Mouse (Mus musculus) right cerebral cortex, adult 18-20 months (tissue): ENCODE data around the gene Sfswap.
"Not testable (repeated sequence)": the region's sequence is repeated elsewhere in the genome, so short reads cannot be mapped to it uniquely, and the experiment has no call there.

Experiments used
- DNase-seq: peaks from one replicate; pipeline ENCODE4 v3.0.0; 2022; ENCODE audit warnings: mixed read lengths

The Sfswap gene

DNA sequence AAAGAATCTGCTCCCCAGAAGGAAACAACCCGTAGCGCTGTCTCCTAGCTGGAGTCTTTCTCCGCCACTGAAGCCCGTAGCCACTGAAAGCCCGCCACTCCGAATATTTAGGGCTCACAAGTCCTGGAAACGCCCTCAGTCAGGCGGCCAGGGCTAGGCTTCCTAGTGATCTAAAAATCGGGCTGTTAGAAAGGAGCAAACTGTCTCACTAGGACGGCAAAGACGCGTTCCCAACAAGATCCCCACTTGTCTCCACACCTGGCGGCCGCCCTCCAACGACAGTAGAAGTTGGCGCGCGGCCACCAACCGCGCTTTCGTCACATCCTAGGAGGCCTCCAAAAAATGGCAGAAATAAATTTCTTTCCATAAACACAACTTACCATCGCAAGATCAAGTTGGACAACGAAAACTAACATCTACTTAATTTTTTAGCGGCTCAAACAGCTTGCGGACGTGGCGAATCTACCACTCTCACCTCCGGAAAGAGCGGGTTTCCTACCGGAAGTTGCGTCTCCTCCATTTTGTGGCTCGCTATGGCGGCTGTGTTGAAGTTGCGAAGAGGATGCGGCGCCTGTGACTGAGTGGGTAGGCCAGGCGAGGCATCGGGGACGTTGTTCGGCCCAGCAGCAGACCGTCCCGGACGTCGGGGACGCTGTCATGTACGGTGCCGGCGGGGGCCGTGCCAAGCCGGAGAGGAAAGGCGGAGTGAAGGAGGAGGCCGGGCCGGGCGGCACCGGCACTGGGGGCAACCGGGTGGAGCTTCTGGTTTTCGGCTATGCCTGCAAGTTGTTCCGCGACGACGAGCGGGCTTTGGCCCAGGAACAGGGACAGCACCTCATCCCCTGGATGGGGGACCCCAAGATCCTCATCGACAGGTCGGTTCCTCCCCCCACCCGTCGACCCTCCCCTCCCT lies at the start of gene Sfswap:
TSS of gene Sfswap (plus strand) at position 500 of the 913 bp plus-strand sequence.
- DNase-seq: peak; percentile 74

DNA sequence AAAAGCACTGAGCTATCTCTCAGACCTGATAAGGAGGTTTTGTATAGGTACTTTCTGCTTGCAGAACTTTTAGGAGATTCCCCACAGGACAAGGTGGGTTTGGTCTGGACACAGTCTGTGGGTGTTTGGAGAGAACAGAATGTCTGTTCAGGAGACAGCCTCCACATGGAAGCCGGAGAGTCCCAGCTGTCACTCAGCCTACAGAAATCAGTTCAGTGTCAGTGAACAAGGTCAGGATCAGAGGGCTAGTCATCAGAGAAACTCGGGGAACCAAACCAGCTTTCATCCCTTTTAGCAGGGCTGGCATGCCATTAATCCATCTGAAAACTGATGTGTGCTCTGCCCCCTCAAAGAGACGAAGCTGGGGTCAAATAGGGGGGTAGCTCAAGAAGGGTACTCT lies 48.5 kb upstream of the Sfswap start:
- DNase-seq: peak; percentile 31

DNA sequence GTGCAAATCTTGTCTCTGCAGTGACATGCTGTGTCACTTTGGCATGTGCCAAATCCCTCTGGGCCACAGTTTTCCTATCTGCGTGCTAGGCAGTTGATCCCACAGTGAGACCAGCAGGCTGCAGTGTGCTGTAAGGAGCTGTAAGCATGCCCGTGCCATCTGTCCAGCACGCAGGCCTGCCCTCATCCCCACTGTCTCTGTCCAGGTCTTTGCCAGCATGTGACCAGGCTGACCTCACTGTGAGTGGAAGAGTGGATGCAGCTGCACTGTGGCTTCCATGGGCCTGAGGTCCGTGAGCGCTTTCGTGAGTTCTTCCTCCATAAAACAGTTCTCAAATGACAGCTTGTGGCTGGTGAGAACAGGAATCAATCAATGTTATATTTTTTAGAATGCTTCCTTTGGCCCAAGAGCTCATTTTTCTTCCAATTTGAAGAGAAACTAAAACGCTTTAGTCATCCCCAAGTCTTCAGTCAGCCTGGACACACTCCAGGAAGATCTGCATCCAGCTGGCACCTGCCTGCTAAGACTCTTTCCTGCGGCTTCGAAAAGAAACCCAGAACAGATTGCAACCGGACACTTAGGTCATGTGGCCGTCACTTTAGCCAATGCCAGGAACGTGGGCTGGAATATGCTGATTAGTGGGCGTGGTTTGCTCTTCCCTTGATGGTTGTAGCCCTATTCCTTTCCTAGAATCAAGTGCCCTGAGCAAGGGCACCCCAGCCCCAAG lies 46.1 kb upstream of the Sfswap start:
- DNase-seq: peak; percentile 88

DNA sequence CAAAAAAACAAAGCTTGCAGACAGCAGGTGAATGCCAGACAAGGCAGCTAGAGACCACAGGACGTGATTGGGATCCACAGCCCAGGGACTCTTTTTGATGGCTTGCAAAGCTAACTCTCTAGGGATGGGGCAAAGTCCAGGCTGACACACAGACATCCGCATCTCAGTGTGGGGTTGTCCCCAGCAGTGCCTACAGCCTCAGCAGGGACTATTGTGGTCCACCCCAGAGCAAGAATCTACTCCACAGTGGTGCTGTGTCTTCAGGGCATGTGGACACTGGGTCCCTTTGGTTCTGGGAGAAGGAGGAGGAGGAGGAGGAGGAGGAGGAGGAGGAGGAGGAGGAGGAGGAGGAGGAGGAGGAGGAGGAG lies 45.5 kb upstream of the Sfswap start:
- no peak for DNase-seq

DNA sequence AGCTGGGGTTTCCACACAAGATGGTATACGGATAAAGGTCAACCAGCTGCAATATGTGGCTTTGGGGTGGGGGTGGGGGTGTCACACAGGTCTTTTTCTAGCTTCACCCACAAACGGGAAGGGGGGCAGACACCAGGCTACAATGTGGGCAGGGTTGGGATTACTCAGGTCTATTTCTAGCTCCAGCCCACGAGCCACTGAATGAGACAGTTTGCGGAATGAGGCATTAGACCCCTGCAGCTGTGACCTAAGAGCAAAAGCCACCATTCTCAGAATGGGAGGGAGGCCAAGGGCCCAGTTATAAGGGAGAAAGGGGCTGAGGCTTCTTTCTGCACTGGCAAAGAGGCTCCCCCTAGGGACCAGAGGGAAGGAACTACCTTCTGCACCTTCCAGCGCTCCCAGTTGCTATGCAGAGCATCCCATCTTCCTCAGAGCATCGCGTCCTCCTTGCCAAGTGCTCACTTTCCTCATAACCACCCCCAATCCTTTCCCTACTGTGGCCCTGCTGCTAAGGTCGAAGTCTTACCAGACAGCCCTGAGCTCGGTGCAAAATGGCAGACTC lies 44.4 kb upstream of the Sfswap start:
- DNase-seq: no peak

DNA sequence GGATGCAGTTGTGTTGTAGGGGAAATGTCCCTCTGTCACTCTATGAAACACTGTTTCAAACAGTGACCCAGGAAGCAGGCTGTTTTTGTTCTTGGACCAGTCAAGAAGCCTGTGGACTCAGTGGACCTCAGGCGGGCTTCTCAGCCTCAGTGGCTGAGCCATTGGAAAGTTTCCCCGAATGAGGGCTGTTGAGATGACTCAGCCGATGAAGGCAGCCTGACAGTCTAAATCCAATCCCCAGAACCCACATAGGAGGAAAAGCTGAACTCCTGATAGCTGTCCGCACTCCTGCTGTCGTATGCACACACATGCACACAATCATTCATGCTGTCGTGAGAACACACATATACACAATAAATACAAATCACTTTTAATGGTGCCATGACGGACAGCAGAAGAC lies 42.9 kb upstream of the Sfswap start:
- peak; percentile 29 for DNase-seq

DNA sequence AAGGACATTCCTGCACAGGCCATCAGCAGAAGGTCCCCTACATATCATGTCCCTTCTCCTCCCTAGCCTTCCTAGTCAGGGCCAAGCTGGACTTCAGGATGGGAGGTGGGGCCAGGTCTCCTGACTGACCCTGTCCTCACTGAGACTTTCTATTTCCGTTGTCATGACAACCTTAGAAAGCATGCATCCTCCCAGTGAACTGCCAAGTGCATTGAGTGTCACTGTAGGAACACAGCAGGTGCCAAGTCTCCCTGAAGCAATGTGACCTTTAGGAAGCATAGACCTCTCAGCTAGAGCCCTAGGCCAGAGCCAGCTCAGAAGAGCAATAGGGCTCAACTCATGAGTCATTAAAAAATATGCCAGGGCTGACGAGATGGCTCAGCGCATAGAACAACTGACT lies 42.5 kb upstream of the Sfswap start:
- no peak for DNase-seq

DNA sequence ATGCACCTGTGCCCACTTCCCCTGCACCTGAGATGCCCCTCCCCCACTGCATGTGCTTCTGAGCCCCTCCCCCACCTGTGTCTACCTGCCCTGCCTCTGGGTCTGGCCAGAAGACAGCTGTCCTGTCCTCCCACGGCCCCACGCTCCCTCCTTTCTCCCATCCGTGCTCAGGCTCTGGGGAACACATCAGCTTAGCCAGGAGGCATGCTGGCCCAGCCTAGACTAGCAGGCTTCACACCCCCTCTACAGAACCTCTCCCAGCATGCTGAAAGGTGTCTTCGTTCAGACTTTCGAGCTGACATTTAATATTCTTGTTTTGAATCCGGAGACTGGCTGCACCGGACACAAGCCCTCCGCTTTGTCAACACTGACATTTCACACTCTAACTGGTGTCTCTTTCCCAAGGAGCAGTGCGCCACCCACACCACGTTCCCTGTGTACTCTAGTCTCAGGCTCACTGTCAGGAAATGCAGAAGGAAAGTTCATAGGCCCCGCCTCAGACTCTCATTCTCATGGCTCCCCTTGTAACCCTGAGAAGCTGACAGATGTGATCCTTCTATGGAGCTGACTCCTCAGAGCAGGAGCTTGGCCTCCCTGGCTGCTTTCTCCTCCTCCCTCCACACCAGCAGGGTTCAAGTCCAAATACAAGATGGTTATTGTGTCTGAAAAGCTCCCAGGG lies 40.1 kb upstream of the Sfswap start:
- DNase-seq: peak; percentile 34

DNA sequence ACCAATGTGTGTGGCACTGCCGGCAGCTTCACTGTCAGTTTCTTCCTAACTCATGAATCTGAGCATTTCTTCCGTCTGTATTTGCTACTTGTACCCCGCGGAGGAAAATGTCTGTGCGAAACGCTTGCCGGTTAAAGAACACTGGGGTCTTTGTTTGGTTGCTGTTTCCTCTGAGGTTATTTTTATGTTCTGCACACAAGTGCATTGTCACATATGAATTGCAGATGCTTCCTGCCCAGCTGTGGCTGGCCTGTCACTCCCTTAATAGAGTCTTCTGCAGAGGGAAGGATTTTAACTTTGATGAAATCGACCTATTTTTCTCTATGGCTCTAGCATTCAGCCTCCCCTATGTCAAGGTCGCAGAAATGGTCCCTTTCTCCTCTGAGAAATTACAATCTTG lies 37.4 kb upstream of the Sfswap start:
- DNase-seq: not testable (repeated sequence)

DNA sequence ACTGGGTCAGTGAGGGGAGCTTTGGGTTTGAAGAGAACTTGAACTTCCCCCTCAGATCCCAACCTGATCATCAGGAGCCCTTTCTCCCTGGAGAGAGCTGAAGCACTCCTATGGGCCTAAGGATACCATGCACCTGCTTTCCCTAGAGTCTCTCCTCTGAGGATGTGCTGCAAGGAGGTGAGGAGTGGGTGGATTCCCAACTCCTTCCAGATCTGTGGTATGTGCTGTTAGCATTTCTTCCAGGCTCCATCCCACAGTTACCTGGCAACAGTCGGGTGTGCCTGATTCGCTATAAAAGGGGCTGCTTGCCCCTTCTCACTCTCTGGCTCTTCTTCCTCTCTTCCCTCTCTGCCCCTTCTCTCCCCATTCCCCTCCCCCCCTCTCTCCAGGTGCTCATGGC lies 35.2 kb upstream of the Sfswap start:
- peak; percentile 84 for DNase-seq

DNA sequence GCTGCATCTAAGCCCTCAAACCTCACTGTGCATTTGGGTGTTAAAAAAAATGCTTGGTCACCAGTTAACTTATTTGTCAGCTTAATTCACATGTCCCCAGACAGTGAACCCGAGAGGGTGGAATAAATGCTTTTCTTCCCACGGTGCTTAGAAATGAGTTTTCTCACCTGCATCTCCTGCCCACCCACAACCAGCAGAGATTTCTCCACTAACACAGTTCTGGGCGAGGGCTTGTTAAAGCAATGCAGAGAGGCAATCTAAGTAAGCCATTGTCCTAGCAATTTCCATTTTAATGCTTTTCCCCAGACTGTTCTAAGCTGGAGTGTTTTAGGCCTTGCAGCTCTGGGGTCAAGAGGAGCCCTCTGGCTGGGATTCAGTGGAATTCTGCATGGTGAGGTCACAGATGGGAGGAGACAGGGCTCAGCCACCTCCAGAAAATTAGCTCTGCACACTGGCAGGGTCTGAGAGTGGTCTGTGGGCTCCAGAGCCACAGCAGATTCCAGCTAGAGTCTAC lies 25.4 kb upstream of the Sfswap start:
- peak; percentile 31 for DNase-seq

DNA sequence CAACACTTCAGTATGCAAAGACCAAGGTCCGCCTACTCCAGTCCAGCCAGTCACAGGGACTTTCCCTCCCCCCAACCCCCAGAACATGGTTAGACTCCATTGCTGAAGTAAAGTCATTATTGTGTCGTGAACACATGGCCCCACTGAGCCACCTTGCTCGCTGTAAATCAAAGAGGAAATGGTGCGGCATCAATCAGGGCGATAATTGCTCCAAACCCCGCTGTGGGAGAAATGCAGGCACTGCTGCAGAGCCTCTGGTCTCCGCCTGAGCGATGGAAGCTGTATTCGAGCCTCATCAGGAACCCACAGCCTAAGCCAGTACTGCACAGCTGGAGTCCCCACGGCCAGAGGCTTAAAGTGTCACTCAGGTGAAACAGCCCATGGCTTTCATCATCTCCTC lies 11.1 kb upstream of the Sfswap start:
- no peak for DNase-seq

DNA sequence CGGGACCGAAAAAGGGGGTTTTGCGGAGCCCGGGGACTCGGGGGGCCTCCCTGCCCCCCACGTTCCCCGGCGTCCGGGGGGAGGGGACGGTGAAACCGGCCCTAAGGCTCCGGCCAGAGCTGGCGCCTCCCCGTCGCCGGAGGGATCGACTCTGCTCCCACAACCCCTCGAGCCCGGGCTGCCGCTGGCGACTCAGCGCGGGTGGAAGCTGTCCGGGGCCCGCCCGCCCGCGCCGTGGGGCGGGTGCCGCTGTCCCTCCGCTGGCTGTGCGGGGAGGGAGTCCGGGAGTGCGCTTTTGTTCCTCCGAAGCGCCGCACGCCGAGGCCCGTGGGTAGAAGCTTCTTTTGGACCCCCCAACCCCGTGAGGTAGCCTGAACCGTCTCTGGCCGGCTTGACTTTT lies 650 bp downstream of the Sfswap start:
- no peak for DNase-seq

DNA sequence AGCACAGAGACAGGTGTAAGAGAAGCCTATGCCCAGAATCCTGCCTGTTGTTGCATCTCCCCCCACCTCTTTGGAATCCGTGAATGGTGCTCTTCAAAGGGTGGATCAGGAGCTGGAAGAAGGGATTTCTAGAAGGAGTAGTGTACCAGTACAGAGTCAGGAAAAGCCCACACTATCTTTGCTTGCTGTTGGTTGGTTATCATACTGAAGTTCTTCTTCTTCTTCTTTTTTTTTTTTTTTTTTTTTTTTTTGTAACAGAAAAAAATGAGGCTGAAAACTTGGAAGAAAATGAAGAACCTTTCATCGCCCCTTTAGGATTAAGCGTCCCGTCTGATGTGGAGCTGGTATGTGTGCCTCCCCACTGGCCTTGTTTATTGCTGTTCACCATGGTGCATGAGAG lies 5.9 kb downstream of the Sfswap start:
- DNase-seq: no peak

DNA sequence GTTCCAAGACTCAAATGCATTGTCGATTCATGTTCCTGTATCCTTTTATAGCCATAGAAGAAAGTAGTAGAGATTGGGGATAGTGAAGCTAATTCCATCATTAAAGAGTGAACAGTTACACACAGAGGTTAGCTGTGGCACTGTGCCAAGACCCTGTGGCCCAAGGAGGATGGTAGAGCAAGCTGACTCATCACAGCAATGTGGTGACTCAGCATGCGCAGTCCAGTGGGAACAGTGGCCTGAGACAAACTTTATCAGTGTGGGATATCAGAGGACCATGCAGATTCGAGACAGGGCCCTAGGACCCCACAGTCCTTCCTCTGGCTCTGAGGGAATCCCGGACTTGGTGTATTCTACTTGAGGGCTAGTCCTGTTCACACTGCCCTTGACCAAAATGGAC lies 17.2 kb downstream of the Sfswap start:
- no peak for DNase-seq

DNA sequence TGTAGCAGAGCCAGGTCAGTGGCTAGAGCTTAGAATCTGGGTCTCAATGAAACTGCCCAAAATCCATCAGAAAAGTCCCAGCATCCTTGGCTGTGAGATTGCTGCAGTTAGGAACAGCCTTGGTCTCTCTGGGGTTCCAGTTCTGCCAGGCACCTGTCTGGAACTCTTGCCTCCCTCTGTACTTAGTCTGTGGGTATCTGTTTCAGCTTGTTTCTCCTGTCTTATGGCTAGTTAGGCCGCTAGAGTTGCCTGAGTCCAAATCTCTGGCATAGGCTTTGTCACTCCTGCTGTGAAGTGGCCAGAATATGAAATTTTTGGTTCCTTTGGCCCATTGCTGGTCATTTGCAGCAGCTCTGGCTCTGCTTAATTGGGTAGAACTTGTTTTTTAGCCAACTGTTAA lies 17.8 kb downstream of the Sfswap start:
- DNase-seq: no peak

DNA sequence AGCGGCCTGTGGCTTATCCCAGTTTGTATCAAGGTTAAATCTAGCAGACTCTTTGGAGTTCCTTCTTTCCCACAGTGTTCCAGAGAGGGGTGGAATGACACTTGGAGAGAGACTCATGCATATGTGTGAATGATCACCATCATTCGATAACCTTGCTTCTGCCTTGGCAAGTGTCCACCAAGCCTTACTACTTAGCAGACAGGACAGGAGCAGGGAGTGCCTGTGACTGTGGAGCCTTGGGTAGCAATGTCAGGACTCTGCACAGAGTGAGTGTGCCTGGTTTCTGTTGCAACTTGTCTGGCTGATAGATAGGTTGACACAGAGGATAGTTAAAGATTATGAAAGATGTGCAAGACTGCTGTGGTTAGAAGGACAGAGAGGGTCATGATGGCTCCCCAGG lies 18.6 kb downstream of the Sfswap start:
- DNase-seq: no peak

DNA sequence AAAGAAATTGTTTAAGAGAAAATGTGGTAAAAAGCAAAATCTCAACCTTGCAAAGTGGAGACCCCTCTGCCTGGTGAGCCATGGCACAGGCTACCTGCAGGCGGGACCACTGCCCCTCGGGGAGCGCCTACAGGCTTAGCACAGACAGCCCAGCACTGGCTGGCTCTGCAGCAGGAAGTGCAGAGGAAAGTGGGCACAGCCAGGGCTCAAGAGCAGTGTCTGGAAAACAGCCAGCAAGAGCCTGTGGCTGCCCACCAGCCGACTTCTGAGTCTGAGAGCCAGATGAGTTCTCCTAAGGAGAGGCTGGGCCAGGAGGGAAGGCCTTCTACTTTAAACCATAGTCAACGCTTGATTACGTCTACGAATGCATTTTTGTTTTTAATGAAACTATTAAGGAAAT lies 20.5 kb downstream of the Sfswap start:
- DNase-seq: peak; percentile 41

DNA sequence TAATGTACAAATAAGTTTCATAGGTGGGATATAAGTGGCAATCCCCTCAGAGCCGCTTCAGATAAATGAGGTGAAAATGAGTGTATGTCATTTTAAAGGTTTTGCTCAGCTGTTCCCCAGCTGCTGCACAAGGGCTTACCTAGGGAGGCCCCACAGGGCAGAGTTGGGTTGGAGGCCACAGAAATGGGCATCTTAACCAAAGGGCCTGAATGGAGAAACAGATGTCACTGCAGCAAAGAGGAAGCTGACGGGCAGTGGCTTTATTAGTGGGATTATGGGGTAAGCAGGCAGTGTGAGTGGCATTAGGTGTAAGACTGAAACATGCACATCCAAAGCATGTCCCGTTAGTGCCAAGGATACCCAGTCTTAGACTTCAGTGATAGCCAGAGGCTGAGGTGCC lies 20.9 kb downstream of the Sfswap start:
- no peak for DNase-seq

DNA sequence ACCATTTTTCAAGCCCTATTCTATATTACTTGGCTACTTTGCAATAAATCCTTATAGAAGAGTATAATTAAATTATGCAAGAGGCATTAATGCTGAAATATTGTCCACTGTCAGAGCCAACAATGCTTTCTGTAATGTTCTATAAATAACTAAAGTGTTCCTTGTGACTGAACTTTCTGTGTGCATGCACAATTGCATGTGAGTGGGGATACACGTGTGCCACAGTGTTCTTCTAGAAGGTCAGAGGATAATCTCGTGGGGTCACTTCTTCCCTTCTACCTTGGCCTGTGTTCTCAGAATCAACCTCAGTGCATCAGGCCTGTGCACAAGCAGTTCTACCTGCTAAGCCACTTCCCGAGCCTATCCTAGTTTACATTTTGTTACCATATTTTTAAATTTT lies 22.1 kb downstream of the Sfswap start:
- no peak for DNase-seq

DNA sequence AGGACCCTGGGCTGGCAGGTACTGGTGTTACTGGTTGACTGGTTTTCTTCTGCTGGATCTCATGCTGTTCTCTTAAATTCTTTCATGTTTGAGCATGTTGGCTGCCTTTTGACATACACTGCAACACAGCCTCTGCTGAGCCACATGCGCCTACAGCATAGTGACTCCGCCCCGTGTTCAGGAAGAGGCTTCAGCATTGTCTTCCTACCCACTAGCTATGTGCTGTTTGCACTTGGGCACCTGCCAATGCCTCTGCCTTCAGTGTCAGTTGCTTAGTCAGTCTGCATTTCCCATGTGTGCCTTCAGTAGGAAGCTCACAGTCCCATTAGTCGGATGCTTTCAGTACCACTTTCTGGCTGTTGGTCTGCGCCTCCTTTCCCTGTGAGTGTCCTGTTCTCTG lies 23.7 kb downstream of the Sfswap start:
- peak; percentile 72 for DNase-seq

DNA sequence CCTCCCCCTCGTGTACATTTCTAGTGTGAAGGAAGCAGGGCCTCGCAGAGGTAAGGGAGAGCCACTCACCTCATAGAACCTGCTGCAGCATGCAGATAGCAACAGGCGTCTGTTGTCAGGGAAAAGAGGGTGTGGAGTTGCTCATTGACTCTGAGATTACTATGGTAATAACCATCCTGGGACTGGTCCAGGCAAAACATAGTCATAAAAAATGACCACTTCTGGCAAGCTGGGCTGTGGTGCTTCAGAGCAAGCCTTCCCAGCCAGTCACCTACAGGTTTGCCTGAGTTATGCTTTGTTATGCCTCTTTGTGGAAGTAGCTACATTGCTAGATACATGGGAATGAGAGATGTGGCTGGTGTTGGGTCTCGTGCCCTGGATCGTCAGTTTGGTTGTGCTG lies 26.1 kb downstream of the Sfswap start:
- DNase-seq: no peak

DNA sequence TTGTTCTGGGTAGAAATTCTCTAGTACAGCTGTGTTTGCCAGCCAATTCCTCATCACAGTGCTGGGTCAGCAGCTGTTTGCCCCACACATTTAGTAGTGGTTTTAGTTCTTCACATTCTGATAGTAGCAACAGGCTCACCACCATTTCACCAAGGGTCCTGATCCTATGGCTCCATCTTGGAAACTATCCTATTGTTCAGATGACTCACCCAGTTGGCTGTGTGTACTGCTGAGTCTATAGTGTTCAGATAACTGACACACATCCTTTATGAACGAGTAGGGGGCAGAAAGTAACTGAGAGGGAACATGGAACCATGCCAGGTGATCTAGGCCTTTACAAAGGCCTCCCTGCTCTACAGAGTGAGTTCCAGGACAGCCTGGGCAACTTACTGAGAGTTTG lies 28.6 kb downstream of the Sfswap start:
- DNase-seq: no peak
